Mouse (Mus musculus) lung, postnatal 0 days (tissue): ENCODE results near the gene 4930451I11Rik.

ENCODE experiments used
- CTCF ChIP-seq: IDR thresholded peaks from 2 replicates; pipeline ENCODE4 v1.5.1; 2016; ENCODE audit warnings: antibody characterized with exemption, mild to moderate bottlenecking
- EP300 ChIP-seq: IDR thresholded peaks from 2 replicates; pipeline ENCODE4 v1.6.1; 2016; ENCODE audit warnings: antibody characterized with exemption, mild to moderate bottlenecking, control low read depth

DNA sequence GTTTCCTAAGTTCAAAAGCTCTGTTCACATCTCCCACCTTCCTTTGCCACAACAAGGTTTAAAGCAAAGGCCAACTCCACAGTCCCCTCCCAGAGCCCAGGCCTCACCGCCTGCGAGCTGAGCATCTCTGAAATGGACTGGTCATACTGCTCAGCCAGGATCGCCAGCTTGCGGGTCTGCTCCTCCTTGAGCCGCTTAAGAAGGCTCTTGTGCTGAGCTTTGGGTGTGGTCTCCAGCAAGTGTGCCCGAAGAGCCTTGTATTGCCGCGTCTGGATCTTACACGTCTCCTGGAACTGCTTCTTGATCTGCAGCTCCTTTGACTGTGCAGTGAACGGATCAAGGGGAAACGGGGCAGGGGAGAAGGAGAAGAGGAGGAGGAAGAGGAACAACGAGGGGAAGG lies 36.6 kb upstream of the 4930451I11Rik start:
- no peak for TF ChIP-seq CTCF
- no peak for TF ChIP-seq EP300
